Mouse (Mus musculus) layer of hippocampus, adult 18-20 months (tissue): Measurements from ENCODE around the gene Olfr288. TPM values are rescaled to one million over a fixed set of nuclear protein-coding genes. Genes with fewer than 3 reads are reported as not detected.

Experiments used
- total RNA-seq, 2 experiments: library from RNA; stranded (reverse); gene quantifications; 2 replicates each; pipeline ENCODE4 v1.2.3; 2021

The Olfr288 gene
- total RNA-seq, 2 experiments from 2014 or later = 0.68 TPM; not detected in 1

Other genes starting within 250 kb of the Olfr288 start
- 10 to 100 TPM; 33.0 to 36.5 TPM for gene Tmem106c, start 231.3 kb downstream of the Olfr288 start, total RNA-seq
- 1 to 10 TPM; 1.3 to 1.6 TPM for gene Col2a1, start 190.8 kb downstream of the Olfr288 start, total RNA-seq
- 100 to 1,000 TPM; 370 to 384 TPM for gene Pfkm, start 103.0 kb downstream of the Olfr288 start, total RNA-seq
- 10 to 100 TPM; 12.4 to 13.2 TPM for gene Senp1, start 101.8 kb downstream of the Olfr288 start, total RNA-seq
- gene Asb8, start 29.9 kb downstream of the Olfr288 start, total RNA-seq = 10 to 100 TPM; 53.7 to 54.8 TPM
- gene Ccdc184, start 28.4 kb downstream of the Olfr288 start, total RNA-seq = 10 to 100 TPM; 11.7 to 12.7 TPM
- under 1 TPM in 1 of 2 experiments, not detected in 1; 0.25 TPM for gene Gm44579, start 25.4 kb upstream of the Olfr288 start, total RNA-seq
- gene Olfr287, start 25.5 kb upstream of the Olfr288 start, total RNA-seq = 1 to 10 TPM; 4.4 to 5.1 TPM
- not detected for gene Olfr286, start 38.9 kb upstream of the Olfr288 start, total RNA-seq
- gene H1fnt, start 61.8 kb upstream of the Olfr288 start, total RNA-seq = not detected
- gene Zfp641, start 100.6 kb upstream of the Olfr288 start, total RNA-seq = 1 to 10 TPM; 6.3 to 6.5 TPM
- not detected for gene Olfr285, start 121.8 kb upstream of the Olfr288 start, total RNA-seq
- not detected for gene Olfr284, start 145.4 kb upstream of the Olfr288 start, total RNA-seq
- not detected for gene Olfr283, start 185.4 kb upstream of the Olfr288 start, total RNA-seq
- not detected for gene Olfr282, start 235.7 kb upstream of the Olfr288 start, total RNA-seq